Mouse (Mus musculus): ENCODE results near the gene Nos1ap.

Nos1ap gene

DNA sequence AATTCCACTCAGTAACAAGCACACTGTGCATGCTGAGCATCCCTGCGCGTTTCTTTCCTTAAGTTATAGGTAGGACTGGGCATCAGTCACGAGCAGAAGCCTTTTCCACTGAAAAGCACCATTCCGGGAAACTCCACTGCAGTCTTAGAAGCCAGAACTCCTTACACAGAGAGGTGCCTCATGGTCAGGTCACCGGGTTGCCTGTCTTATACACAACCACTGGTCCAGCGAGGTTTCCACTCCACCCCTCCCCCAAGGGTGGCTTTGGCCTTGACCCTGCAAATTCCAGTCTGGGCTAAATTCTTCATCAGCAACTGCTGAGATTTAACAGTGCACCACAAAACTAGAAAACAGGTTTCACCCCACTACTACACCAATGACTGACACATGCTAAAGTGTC, 1.3 kb downstream of the Nos1ap start:
- DNase-seq (ENCODE audit: low spot score) = no peak

DNA sequence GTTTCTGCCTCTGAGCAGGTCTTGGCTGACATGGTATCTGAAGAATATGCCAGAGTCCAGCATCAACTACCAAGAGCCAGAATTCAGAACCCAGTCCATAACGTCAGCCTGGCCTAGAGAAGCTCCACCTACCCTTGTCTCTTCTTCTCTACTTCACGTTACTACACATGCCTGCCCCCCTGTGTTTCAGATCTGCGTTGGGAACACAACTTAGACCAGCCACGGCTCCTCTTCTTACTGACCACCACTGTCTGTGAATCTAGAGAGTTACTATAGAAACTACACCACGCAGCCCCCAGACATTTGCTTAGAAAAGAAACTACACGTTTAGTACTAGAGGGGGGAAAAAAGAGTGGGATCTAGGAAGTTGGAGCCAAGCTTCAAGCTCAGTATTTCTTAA, 2.9 kb downstream of the Nos1ap start:
- no peak for DNase-seq (ENCODE audit: low spot score)

DNA sequence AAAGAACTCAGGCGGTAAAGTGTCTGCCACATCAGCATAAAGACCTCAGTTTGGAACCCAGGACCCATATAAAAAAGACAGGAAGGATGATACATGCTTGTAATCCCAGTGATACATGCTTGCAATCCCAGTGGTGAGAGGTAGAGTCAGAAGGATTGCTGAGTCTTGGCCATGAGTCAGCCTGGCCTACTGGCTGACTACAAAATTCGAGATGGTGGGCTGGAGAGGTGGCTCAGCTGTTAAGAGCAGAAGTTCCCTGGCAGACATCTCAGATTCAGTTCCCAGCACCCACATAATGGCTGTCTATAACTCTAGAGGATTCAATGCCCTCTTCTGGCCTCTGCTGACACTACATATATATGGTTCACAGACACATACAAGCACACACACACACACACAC, 5.7 kb downstream of the Nos1ap start:
- DNase-seq (ENCODE audit: low spot score) = no peak

DNA sequence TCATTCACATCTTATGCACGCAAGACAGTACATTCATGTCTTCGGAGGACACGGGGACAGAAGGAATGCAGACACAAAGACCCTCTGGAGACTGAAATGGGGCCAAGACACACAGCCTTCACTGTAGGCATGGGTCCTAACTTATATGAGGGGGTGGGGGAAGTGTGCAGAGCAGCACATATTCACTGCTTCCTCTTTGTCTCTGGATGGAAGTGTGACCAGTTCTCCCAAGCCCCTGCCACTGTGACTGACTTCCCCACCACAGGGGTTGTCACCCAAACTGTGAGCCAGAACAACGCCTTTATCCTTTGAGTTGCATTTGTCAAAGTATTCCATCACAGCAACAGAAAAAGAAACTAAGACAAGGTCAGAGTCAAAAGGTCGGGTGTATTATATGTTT, 7.3 kb downstream of the Nos1ap start:
- DNase-seq (ENCODE audit: low spot score) = no peak

DNA sequence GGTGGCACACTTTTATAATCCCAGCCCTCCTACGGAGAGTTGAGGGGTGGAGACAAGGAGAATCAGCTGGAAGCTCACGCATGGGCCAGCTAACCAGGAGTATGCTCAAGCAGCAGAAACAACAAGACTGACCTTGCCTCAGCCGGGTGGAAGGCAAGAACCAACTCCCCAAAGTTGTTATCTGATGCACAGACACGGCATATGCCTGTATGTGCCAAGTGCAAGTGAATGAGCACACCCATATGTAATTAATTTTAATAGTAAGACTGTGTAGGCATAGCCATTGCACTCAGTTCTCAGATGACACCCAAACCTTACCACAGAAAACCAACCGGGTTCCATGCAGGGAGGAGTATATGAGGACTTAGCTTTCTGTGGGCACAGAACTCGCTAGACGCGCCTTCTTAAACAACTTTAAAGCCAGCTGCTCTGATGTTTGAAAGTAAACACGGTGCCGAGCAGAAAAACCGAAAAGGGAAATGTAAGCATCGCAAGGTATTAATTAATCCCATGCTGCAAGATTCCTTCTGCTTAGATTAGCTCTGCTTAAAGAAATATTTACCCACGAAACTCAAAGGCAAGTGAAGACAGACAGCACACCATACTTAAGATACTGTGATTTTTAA, 9.1 kb downstream of the Nos1ap start:
- DNase-seq (ENCODE audit: low spot score) = no peak

DNA sequence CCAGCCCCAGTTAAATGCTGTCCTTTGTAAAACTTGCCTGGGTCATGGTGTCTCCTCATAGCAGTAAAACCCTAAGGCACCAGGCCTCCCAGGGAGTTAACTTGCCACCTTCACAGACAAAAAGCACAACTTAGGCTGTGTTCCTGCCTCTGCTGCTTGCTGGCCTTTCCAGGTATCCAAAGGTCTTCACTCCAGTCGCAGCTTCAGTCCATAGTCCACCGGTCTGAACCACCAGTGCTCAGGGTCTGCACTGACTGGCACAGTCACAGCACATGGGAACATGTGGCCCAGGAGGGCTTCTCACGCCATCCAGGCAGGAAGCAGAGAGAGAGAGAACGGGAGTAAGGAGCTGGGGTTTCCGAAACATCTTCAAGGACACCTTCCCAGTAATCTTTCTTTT, 10.2 kb downstream of the Nos1ap start:
- DNase-seq (ENCODE audit: low spot score) = no peak

DNA sequence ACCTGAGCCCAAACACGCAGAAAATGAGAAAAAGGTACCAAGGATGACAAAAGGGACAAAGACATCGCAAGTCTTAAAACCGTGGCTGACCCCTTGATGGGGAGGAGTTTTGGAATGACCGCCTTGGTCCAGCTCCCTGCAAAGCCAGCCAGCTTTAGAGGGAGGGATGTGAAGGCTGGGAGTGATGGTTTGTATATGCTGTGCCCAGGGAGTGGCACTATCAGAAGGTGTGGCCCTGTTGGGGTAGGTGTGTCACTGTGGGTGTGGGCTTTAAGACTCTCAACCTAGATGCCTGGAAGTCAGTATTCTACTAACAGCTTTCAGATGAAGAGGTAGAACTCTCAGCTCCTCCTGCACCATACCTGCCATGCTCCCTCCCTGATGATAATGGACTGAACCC, 10.6 kb downstream of the Nos1ap start:
- DNase-seq (ENCODE audit: low spot score) = no peak

DNA sequence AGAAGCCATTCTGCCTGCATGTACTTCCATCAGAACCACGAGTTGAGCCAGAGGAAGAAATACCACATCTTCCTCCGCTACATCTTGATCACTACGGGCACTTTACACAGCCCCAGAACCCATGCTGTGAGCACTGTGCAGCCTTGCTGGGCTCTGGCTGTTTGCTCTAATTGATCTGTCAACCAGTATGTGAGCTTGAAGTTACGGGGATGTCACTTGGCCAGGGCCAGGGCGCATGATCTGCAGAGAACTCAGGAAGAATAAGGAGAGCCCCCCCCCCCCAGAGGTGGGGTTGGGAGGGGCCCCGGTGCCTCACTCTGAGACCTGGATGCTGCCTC, 13.0 kb downstream of the Nos1ap start:
- DNase-seq (ENCODE audit: low spot score) = no peak

DNA sequence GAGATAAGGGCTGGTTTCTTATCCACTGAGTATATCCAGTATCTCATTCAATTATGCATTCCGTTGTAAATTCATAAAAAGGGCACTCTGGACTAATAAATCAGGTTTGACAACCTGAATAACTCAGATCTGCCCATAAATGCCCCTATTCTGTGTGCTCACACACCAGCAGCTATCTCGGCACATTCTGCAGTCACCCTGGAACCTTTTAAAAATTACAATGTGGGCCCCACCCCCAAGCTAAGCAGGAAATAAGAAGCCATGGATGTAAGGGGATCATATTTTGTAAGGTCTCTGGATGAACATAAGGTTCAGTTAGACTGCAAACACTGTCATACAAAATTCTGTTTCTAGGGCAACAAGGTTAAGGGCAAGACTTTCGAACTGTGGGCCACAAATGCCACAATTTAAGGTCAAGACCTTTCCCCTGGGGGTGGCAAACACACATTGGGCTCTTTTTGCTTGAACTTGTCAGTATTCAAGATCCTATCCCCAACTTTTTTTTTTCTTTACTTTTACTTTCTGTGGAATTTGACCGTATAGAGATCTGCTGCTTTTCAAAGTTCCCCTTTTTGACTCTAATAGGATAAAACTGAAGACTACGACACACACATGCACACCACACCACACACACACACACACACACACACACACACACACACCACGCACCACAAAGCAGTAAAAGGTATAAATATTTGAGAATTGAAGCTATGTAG, 13.5 kb downstream of the Nos1ap start:
- no peak for DNase-seq (ENCODE audit: low spot score)

DNA sequence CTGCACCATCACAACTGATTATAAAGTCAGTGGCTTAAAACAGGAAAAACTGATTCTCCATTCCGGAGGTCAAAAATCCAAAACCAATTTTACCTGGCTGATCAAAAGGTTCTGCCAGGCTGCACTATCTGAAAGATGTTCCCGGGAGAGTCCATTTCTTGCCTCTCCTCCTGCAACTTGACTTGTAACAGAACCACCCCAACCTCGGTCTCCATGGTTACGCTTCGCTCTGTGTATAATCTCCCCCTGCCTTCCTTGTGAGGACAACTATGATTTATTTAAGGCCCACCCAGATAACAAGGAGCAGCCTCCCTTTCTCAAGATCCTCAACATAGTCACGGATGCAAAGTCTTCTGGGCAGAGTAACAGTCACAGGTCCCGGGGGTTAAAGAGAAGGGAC, 16.5 kb downstream of the Nos1ap start:
- DNase-seq (ENCODE audit: low spot score) = no peak

DNA sequence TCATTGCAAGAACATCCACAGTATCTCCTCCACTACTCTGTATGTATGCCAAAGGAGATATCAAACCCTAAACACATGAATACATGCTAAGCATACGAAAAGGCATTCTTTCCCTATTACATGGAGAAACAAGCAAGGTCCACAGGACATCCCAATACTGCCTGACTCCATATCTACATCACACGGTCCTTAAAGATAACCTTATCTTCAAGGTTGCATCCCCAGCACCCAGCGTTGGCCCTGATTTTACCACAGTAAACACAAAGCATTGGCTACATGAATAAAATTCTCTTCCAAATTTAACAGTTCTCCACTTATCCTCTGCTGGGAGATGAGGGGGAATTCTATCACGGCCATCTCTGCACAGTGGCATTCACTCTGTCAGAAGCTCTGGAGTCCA, 22.7 kb downstream of the Nos1ap start:
- no peak for DNase-seq (ENCODE audit: low spot score)

DNA sequence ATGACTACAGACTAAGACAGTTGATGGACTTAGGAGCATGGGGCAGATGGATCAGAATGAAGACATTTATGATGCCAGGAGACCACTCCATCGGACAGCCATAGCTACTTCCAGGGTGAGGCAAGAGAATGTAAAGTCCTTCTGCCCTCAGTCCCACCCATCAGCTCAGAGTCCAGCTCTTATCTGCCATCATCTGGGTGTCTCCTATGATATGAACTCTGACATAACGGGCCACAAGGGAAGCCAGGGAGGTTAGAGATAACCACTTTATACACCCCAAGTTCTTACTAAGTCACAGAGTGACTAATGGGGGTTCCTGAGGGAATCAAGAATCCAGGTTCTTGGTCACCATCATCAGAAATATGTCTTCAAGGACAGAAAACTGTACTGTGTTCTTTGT, 23.1 kb downstream of the Nos1ap start:
- no peak for DNase-seq (ENCODE audit: low spot score)

DNA sequence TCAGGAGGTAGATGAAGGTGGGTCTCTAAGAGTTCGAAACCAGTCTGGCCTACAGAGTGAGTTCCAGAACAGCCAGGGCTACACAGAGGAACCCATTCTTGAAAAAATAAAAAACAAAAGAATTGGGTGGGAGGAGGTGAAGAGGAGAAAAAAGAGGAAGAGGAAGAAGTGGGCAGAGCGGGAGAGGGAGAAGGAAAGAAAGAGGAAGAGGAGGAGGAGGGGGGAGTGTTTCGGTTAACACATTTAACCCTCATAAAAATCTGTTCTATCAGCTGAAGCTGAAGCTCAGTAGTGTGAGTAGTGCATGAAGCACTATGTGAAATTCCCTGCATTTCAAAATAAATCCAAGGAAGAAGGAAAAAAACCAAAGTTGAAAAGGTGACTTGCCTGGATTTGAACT, 24.7 kb downstream of the Nos1ap start:
- no peak for DNase-seq (ENCODE audit: low spot score)

DNA sequence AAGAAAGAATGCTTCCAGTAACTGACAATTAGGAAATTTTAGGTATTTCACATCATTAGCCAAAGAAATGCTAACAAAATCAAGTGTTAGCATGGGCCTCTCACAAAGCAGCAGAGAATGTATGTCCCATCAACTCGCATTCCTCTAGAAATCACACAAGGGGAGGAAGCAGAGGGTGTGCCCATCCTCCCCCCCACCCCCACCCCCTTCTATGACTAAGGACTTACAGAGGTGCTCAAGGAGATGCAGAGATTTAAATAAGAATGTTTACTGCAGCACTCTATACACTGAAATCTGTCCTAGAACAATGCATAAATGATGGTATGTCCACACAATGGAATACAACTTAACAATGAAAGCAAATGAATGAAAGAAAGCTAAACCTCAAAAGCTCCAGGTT, 27.2 kb downstream of the Nos1ap start:
- no peak for DNase-seq (ENCODE audit: low spot score)

DNA sequence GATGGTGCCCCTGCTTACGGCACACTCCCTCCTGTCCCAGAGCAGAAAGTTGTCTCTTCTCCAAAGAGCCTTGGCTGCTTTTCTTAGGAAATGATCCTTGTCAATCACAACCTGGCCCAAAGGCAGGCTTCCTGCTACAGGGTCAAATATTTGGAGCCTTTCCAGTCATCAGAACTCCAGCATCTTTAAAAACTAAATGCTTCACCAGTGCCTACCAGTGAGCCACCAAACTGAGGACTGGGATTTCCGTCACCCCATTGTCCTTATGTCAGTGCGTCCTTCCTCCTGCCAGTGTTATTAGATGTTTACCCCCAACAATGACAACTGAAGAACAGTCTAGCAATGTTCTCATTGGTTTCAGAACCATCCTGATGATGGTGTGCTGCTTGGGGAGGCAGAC, 28.9 kb downstream of the Nos1ap start:
- DNase-seq (ENCODE audit: low spot score) = no peak

DNA sequence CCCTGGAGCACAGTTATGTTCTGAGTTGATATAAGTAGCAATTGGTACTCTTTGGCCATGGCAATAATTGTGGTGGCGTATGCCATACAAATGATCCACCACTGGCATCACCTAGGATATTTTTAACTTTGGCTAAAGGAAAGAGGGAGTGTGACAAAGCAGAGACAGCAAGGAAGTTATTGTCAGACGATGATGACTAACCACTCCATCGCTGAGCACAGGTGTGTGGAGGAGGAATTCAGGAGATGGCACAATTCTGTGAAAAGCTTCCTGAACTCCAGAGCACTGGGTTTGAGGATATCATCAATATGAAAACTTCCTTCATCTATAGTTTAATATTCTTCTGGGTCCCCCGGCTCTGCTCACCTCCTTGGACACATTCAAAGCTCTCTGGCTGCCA, 31.7 kb downstream of the Nos1ap start:
- no peak for DNase-seq (ENCODE audit: low spot score)

DNA sequence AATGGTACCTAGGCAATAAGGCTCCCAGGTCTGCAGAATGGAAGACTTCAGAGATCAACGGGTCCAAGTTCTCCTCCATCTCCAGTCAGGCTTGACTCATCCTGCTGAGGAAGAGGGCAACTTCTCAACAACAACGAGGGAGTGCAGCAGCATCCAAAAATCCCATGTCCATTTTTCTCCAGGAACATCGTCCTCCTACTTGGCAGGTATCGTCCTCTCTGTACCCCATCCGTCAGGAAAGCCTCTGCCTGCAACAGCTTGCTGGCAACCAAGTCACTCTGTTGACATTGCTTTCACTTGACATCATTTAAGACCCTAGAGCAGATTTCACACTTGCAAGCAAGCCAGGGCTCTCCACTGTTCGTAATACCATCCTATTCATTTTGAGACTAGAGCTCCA, 33.0 kb downstream of the Nos1ap start:
- DNase-seq (ENCODE audit: low spot score) = no peak

DNA sequence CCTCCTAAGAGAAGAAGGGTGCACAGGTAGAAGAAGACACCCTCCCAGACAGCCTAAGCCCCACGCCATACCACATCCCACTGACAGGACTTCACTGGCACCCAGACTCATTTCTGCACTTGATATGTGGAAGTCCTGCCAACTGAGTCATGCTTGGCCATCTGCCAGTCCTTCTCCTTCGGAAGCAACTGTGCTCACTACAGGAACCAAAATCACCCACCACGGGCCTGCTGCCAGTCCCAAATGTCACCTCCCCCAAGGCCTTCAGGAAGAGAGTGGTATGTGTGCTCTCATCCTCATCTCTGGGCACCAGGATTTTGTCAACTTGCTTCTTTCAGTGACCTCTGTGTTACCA, 34.7 kb downstream of the Nos1ap start:
- DNase-seq (ENCODE audit: low spot score) = peak; percentile 36

DNA sequence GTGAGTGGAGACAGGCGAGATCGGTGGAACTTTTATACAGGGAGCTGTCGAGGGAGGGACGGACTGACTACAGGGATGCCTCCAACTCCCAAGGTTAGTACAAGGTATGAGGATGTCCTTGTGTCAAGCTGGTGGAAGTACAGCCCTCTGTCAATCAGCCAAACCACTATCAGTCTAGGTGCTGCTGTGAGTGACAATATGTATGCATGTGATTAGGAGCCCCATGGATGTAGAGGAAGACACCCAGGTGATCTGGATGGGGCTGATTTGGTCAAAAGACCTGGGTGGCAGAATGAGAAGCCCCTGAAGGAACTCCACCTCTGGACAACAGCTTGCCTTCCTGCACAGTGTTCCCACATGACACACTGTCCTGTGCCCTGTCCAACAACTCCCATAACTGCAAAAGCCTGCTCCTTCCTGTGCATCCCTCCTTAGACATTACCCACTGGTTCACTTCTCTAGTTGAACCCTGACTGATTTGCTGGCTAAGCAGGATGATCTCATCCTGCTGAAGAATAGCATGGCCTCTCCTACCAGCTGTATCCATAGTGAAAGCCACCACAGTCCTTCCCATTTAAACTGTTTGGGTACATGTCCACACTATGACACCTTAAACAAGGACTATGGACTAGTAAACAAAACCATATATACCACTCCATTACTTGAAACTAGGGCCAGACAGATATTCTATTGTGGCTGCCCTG, 35.3 kb downstream of the Nos1ap start:
- no peak for DNase-seq (ENCODE audit: low spot score)

DNA sequence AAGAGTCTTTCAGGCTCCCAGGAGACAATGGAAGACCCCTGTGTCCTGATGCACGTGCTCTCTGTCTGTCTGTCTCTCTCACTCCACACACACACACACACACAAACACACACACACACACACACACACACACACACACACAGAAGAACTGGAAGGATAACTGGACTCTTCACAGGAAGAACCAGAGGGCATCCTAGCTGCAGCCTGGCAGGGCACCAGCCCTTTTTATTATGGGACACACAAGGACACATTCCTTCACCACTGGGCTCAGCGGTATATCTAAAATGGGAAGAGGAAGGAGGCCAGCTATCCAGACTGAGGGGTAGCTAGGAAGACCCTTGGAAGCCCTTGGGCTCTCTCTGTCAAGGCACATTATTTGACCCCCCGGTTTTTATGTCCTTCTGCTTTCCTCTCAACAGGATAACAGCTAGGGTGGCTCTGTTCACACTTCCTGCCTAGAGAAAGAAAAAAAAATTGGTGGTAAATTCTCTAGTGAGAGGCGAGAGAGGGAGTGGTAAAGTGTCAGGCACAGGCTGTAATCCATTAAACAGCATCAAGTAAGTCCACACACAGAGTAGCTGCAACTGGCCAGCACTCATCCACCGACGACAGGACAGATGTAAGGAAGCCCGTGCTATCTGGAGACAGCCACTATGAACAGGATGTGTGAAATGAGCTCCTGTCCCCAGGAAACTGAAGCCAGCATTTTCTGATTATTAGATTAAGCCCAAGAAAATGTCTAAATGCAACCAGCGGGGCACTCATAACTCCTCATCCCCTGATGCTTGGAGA, 38.8 kb downstream of the Nos1ap start:
- no peak for DNase-seq (ENCODE audit: low spot score)

DNA sequence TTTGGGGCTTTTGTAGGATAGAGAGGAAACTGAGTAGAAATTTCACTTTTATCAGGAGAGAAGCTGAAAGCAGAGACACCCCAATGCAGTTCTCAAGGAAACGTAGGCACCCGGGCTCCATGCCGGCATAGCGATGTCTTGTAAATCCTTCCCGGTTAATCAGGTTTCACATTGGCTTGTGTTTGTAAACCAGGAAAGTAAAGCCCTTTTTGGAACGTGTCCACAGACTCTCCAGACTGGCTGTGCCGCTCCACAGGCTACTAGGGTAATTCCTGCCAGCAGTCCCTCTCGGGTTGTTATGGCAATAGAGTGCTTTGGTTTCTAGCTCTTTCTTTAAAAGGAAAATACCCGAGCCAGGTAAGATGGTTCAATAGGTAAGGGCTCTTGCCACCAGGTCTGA, 40.6 kb downstream of the Nos1ap start:
- peak; percentile 15 for DNase-seq (ENCODE audit: low spot score)

DNA sequence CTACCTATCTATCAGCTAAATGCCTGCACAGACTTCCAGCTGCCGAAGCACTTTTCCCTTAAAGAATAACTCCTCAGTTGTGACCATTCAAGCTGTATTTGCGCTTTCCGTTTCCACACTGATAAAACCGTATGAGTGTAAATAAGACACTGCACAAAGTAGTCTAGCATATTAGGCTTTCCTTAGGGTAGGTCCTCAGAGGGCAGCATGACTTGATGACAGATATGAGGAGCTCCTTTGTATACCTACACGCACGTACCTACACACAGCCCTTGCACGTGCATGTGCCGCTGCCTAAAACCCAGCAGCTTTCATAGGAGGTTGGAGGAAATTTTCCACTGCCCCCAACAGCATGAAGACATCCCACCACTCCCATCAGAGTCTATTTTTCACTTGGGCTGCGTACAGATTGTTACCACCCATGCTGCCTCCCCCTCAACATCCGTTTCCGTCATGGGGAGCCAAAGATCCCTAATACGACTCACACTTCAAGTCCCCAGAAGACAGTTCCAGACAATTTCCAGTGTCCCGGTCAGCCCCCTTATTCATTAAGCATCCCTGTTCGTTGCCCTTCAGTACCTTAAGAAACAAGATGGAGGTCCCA, 41.4 kb downstream of the Nos1ap start:
- no peak for DNase-seq (ENCODE audit: low spot score)

DNA sequence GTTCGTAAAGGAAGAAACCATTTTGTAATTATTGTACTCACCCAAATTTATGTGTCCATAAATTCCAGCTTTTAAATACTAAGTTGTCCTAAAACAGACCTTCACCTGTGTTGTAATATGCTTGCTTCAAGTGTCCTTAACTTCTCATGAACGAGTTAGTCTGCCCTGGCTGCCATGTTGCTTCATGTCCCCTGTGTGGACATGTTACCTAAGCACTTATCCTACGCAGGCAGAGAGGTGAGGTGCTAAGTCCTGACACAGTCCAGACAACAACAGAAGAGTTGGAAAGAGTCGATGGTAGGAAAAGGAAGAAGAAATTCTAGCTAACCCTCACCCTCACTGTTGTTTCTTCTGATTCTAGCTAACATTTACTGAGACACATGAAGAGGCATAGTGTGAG, 43.4 kb downstream of the Nos1ap start:
- no peak for DNase-seq (ENCODE audit: low spot score)

Measured in testis, postnatal 14 days (tissue).